ENCODE assay signal across 22 mouse cellular contexts in the genomic region with DNA sequence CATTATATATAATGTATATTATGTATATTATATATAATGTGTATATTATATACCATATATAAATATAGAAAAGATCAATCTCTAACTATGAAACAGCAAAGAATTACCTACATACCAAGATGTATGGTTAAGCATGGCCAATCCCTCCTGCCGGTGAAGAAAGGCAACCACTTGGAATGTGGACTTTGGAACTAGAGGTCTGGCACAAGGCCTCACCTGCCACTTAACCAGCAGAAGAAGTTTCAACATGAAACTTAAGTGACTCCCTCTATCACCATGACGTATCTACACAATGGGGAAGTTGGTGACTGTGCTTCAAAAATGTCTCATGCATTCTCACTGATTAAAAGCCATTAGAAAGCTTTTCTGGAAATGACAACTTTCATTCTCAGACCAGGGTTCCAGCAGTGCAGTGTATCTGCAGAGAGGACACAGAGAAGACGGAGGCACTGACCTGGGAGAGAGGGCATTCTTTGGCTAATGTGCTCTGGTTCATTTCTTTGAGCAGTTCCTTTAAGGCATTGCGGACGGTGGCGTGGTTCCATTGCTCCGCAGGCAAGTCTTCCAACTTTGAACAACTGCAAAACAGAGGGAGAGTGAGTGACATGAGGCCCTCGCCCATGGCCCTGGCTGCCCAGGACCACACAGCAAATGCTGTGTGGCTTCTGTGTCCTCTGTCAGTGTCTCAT.
DNase-seq lines count a peak whose midpoint lies in the region; ATAC-seq and TF ChIP-seq lines count a peak whose summit lies in the region.
"Had no signal": no experiment of that assay in that cellular context is flagged by ENCODE, and none has a peak within 500 bp of the region (broad histone marks: within the 10 kb centered on the region; RNA-seq: fewer than 3 reads in every experiment).

No protein-coding gene starts in this region.

- WGBS in forebrain, embryonic 15.5 days: 88% methylated on average over 8 of the region's 8 CpGs
- WGBS in forebrain, postnatal 0 days: 88% methylated on average over 8 of the region's 8 CpGs
- 89% methylated on average over 8 of the region's 8 CpGs for WGBS in kidney, embryonic 15.5 days
- 84% methylated on average over 8 of the region's 8 CpGs for WGBS in lung, adult 2 months
- 89% methylated on average over 8 of the region's 8 CpGs for WGBS in stomach, postnatal 0 days
- 82% methylated on average over 8 of the region's 8 CpGs for WGBS in liver, postnatal 0 days (ENCODE audit: insufficient replicate concordance)

- no peak overlapping the region for H3K4me2 ChIP-seq in forebrain, embryonic 15.5 days (replicated peaks)
- no peak overlapping the region for H3K4me2 ChIP-seq in forebrain, postnatal 0 days (ENCODE audit: low read depth)
- H3K4me2 ChIP-seq in kidney, embryonic 15.5 days: no peak overlapping the region
- no peak overlapping the region for H3K4me2 ChIP-seq in stomach, postnatal 0 days (replicated peaks; ENCODE audit: low read depth)
- H3K4me2 ChIP-seq in liver, postnatal 0 days (ENCODE audit: low read depth, low read length): no peak overlapping the region
- H3K4me2 ChIP-seq: hindbrain, embryonic 12.5 days; liver, embryonic 15.5 days; stomach, embryonic 15.5 days had no signal

- no peak overlapping the region for H3K9ac ChIP-seq in forebrain, embryonic 15.5 days (replicated peaks)
- no peak overlapping the region for H3K9ac ChIP-seq in forebrain, postnatal 0 days
- no peak overlapping the region for H3K9ac ChIP-seq in kidney, embryonic 15.5 days
- no peak overlapping the region for H3K9ac ChIP-seq in stomach, postnatal 0 days (ENCODE audit: low read length)
- H3K9ac ChIP-seq in liver, postnatal 0 days (replicated peaks): no peak overlapping the region
- H3K9ac ChIP-seq: hindbrain, embryonic 12.5 days; liver, embryonic 15.5 days; stomach, embryonic 15.5 days had no signal

- TF ChIP-seq POLR2A in lung, adult 2 months (IDR thresholded peaks at IDR 0.05; ENCODE audit: borderline replicate concordance, extremely low read depth, low read depth, low read length): no peak

- no peak for TF ChIP-seq CTCF in forebrain, postnatal 0 days (IDR thresholded peaks at IDR 0.05; ENCODE audit: low read depth)
- TF ChIP-seq CTCF in lung, adult 2 months (IDR thresholded peaks at IDR 0.05; ENCODE audit: insufficient read depth, low read length): no peak
- TF ChIP-seq CTCF in stomach, postnatal 0 days (IDR thresholded peaks at IDR 0.05; ENCODE audit: low read depth): peak; percentile 17; the same call in 1 of the 2 replicates
- TF ChIP-seq CTCF in liver, postnatal 0 days (IDR thresholded peaks at IDR 0.05; ENCODE audit: low read depth): no peak

- no peaks in the 10 kb centered on the region for H3K36me3 ChIP-seq in forebrain, embryonic 15.5 days
- no peaks in the 10 kb centered on the region for H3K36me3 ChIP-seq in forebrain, postnatal 0 days (ENCODE audit: insufficient read depth)
- no peaks in the 10 kb centered on the region for H3K36me3 ChIP-seq in kidney, embryonic 15.5 days
- no peaks in the 10 kb centered on the region for H3K36me3 ChIP-seq in stomach, postnatal 0 days (ENCODE audit: control insufficient read depth, insufficient read depth, low read length)
- no peaks in the 10 kb centered on the region for H3K36me3 ChIP-seq in liver, postnatal 0 days (replicated peaks; ENCODE audit: insufficient read depth, low read length)
- H3K36me3 ChIP-seq: hindbrain, embryonic 12.5 days; liver, embryonic 15.5 days; stomach, embryonic 15.5 days had no signal

- DNase-seq in forebrain, postnatal 0 days: no peak
- peak; percentile 20 for DNase-seq in lung, adult 2 months
- peak; percentile 48 for DNase-seq in stomach, postnatal 0 days (ENCODE audit: low spot score)
- no peak for DNase-seq in liver, postnatal 0 days
- no peak for DNase-seq in cerebellum, postnatal 25 days
- DNase-seq: adrenal gland, adult 8-10 months; cerebellum, adult 11 months; gastrocnemius, postnatal 14 days; layer of hippocampus, adult 9-11 months; right cerebral cortex, adult 18-20 months; thymus, postnatal 14 days had no signal

- H3K27me3 ChIP-seq in forebrain, embryonic 15.5 days: no peaks in the 10 kb centered on the region
- no peaks in the 10 kb centered on the region for H3K27me3 ChIP-seq in forebrain, postnatal 0 days (ENCODE audit: insufficient read depth, low read length)
- no peaks in the 10 kb centered on the region for H3K27me3 ChIP-seq in kidney, embryonic 15.5 days
- no peaks in the 10 kb centered on the region for H3K27me3 ChIP-seq in stomach, postnatal 0 days (ENCODE audit: control insufficient read depth, insufficient read depth, low read length)
- H3K27me3 ChIP-seq in liver, postnatal 0 days (ENCODE audit: insufficient read depth, low read length): no peaks in the 10 kb centered on the region
- H3K27me3 ChIP-seq: CH12.LX; hindbrain, embryonic 12.5 days; liver, embryonic 15.5 days; megakaryocyte, embryonic 14.5 days; stomach, embryonic 15.5 days had no signal

- no peak for TF ChIP-seq EP300 in stomach, postnatal 0 days (optimal IDR thresholded peaks at IDR 0.05)
- no peak for TF ChIP-seq EP300 in liver, postnatal 0 days (IDR thresholded peaks at IDR 0.05; ENCODE audit: low read depth)

- peaks cover 28% of the 10 kb centered on the region for H3K4me1 ChIP-seq in forebrain, embryonic 15.5 days
- H3K4me1 ChIP-seq in forebrain, postnatal 0 days (ENCODE audit: insufficient read depth): no peaks in the 10 kb centered on the region; the same call in 1 of the 2 replicates
- H3K4me1 ChIP-seq in kidney, embryonic 15.5 days: peaks cover 12% of the 10 kb centered on the region; the same call in 1 of the 2 replicates
- no peaks in the 10 kb centered on the region for H3K4me1 ChIP-seq in lung, adult 2 months (ENCODE audit: control insufficient read depth, insufficient read depth, low read length)
- no peaks in the 10 kb centered on the region for H3K4me1 ChIP-seq in stomach, postnatal 0 days (replicated peaks; ENCODE audit: control insufficient read depth, insufficient read depth)
- no peaks in the 10 kb centered on the region for H3K4me1 ChIP-seq in liver, postnatal 0 days (ENCODE audit: insufficient read depth)
- H3K4me1 ChIP-seq: hindbrain, embryonic 12.5 days; liver, embryonic 15.5 days; megakaryocyte, embryonic 14.5 days; stomach, embryonic 15.5 days had no signal

- ATAC-seq in forebrain, embryonic 15.5 days (replicated peaks): no peak
- no peak for ATAC-seq in forebrain, postnatal 0 days
- ATAC-seq in kidney, embryonic 15.5 days (replicated peaks; ENCODE audit: low FRiP score): no peak
- peak; percentile 82 for ATAC-seq in stomach, postnatal 0 days (ENCODE audit: low FRiP score, low TSS enrichment)
- no peak for ATAC-seq in liver, postnatal 0 days
- no peak for ATAC-seq in frontal cortex, adult (ENCODE audit: low TSS enrichment)
- ATAC-seq: inflammation-experienced regulatory T-cells, adult 6 months; midbrain, embryonic 16.5 days had no signal

- no peak overlapping the region for H3K4me3 ChIP-seq in forebrain, embryonic 15.5 days
- H3K4me3 ChIP-seq in forebrain, postnatal 0 days (ENCODE audit: low read depth, low read length): no peak overlapping the region
- H3K4me3 ChIP-seq in kidney, embryonic 15.5 days (replicated peaks): no peak overlapping the region
- no peak overlapping the region for H3K4me3 ChIP-seq in lung, adult 2 months (replicated peaks; ENCODE audit: extremely low read depth, low read depth, low read length)
- no peak overlapping the region for H3K4me3 ChIP-seq in stomach, postnatal 0 days (ENCODE audit: low read depth, low read length)
- no peak overlapping the region for H3K4me3 ChIP-seq in liver, postnatal 0 days (ENCODE audit: low read depth, low read length)
- H3K4me3 ChIP-seq: erythroblast, embryonic 14.5 days; hindbrain, embryonic 12.5 days; liver, embryonic 15.5 days; megakaryocyte, embryonic 14.5 days; stomach, embryonic 15.5 days had no signal

- H3K9me3 ChIP-seq in forebrain, embryonic 15.5 days: no peaks in the 10 kb centered on the region
- no peaks in the 10 kb centered on the region for H3K9me3 ChIP-seq in forebrain, postnatal 0 days (ENCODE audit: low read length)
- no peaks in the 10 kb centered on the region for H3K9me3 ChIP-seq in kidney, embryonic 15.5 days (replicated peaks)
- H3K9me3 ChIP-seq in stomach, postnatal 0 days (ENCODE audit: control insufficient read depth, low read length): no peaks in the 10 kb centered on the region
- no peaks in the 10 kb centered on the region for H3K9me3 ChIP-seq in liver, postnatal 0 days (ENCODE audit: low read length)
- H3K9me3 ChIP-seq: hindbrain, embryonic 12.5 days; liver, embryonic 15.5 days; stomach, embryonic 15.5 days had no signal

- 0 out of 2 replicates have a peak overlapping the region, but pooled peaks have one; percentile 46 for H3K27ac ChIP-seq in forebrain, embryonic 15.5 days (replicated peaks)
- no peak overlapping the region for H3K27ac ChIP-seq in forebrain, postnatal 0 days (ENCODE audit: low read depth, low read length)
- 0 out of 2 replicates have a peak overlapping the region, but pooled peaks have one; percentile 55 for H3K27ac ChIP-seq in kidney, embryonic 15.5 days
- H3K27ac ChIP-seq in stomach, postnatal 0 days (replicated peaks): no peak overlapping the region
- no peak overlapping the region for H3K27ac ChIP-seq in liver, postnatal 0 days (ENCODE audit: low read depth)
- H3K27ac ChIP-seq: hindbrain, embryonic 12.5 days; liver, embryonic 15.5 days; stomach, embryonic 15.5 days had no signal

Comparison
In these comparisons a context has a peak if more than half of its experiments do, and no peak if none do; other contexts are left out.
1. H3K27ac ChIP-seq: peak in forebrain, embryonic 15.5 days (single experiment) and kidney, embryonic 15.5 days (single experiment); none in forebrain, postnatal 0 days (single experiment), stomach, postnatal 0 days (single experiment) and liver, postnatal 0 days (single experiment).
2. DNase-seq: peak in lung, adult 2 months (single experiment) and stomach, postnatal 0 days (single experiment); none in forebrain, postnatal 0 days (single experiment), liver, postnatal 0 days (single experiment) and cerebellum, postnatal 25 days (0 of 2).